Mouse (Mus musculus) MN1 (cell line): ENCODE results near the gene Dkk2.
"Not testable (repeated sequence)": the region's sequence is repeated elsewhere in the genome, so short reads cannot be mapped to it uniquely, and the experiment has no call there.

ENCODE experiments used
- DNase-seq: peaks from one replicate; pipeline ENCODE4 v3.0.0-alpha.2; 2016; ENCODE audit warnings: low spot score

The Dkk2 gene

GRCm38 (mm10) chr3:132085112-132085822 lies at the start of gene Dkk2:
TSS of gene Dkk2 (plus strand) at chr3:132085292.
- DNase-seq, result no peak

- DNase-seq, result no peak
Observed at GRCm38 (mm10) chr3:132036704-132037103, 48.4 kb upstream of the Dkk2 start.

- DNase-seq, result peak; percentile 7
Observed at GRCm38 (mm10) chr3:132037670-132038069, 47.4 kb upstream of the Dkk2 start.

GRCm38 (mm10) chr3:132040066-132040465 lies 45.0 kb upstream of the Dkk2 start:
- DNase-seq, result no peak

GRCm38 (mm10) chr3:132050884-132051457 lies 34.1 kb upstream of the Dkk2 start:
- DNase-seq, result no peak

GRCm38 (mm10) chr3:132062816-132063215 lies 22.3 kb upstream of the Dkk2 start:
- DNase-seq, result not testable (repeated sequence)

GRCm38 (mm10) chr3:132063374-132063773 lies 21.7 kb upstream of the Dkk2 start:
- no peak for DNase-seq

- DNase-seq, result no peak
Observed at GRCm38 (mm10) chr3:132063966-132064365, 21.1 kb upstream of the Dkk2 start.

GRCm38 (mm10) chr3:132064920-132065319 lies 20.2 kb upstream of the Dkk2 start:
- DNase-seq, result no peak

- no peak for DNase-seq
Observed at GRCm38 (mm10) chr3:132070949-132071348, 14.1 kb upstream of the Dkk2 start.

GRCm38 (mm10) chr3:132084018-132084417 lies 1.1 kb upstream of the Dkk2 start:
- DNase-seq, result no peak

- no peak for DNase-seq
Observed at GRCm38 (mm10) chr3:132084680-132085079, 412 bp upstream of the Dkk2 start.

- no peak for DNase-seq
Observed at GRCm38 (mm10) chr3:132085823-132086350, 795 bp downstream of the Dkk2 start.

GRCm38 (mm10) chr3:132086461-132086860 lies 1.4 kb downstream of the Dkk2 start:
- DNase-seq, result no peak

GRCm38 (mm10) chr3:132087011-132087486 lies 2.0 kb downstream of the Dkk2 start:
- no peak for DNase-seq

- no peak for DNase-seq
Observed at GRCm38 (mm10) chr3:132092983-132093382, 7.9 kb downstream of the Dkk2 start.

GRCm38 (mm10) chr3:132096296-132096695 lies 11.2 kb downstream of the Dkk2 start:
- no peak for DNase-seq

GRCm38 (mm10) chr3:132100746-132101145 lies 15.7 kb downstream of the Dkk2 start:
- no peak for DNase-seq

GRCm38 (mm10) chr3:132103020-132103419 lies 17.9 kb downstream of the Dkk2 start:
- DNase-seq, result no peak

- DNase-seq, result no peak
Observed at GRCm38 (mm10) chr3:132103454-132103853, 18.4 kb downstream of the Dkk2 start.

GRCm38 (mm10) chr3:132115772-132116511 lies 30.9 kb downstream of the Dkk2 start:
- no peak for DNase-seq

- DNase-seq, result no peak
Observed at GRCm38 (mm10) chr3:132121344-132121743, 36.3 kb downstream of the Dkk2 start.

- DNase-seq, result no peak
Observed at GRCm38 (mm10) chr3:132122581-132122980, 37.5 kb downstream of the Dkk2 start.
